Mouse (Mus musculus): ENCODE data around the gene Rgl1.

GRCm38 (mm10) chr1:152687733-152688181, 78.4 kb downstream of the Rgl1 start:
- TF ChIP-seq CTCF (IDR thresholded peaks at IDR 0.05; ENCODE audit: extremely low read depth, insufficient read depth, insufficient read length, insufficient replicate concordance) (no peak), POLR2A (IDR thresholded peaks at IDR 0.05; ENCODE audit: low read depth, low read length) (no peak)
